Mouse (Mus musculus) C2C12 (cell line): ENCODE measurements around the gene Mdh1.

Experiments used
- CEBPB ChIP-seq: IDR thresholded peaks from one replicate; pipeline ENCODE4 v1.6.1; 2011; ENCODE audit warnings: low read depth, mild to moderate bottlenecking, control low read depth, moderate library complexity
- CTCF ChIP-seq: IDR thresholded peaks from one replicate; pipeline ENCODE4 v1.5.1; 2011; ENCODE audit not compliant: control insufficient read depth, insufficient read depth, insufficient read length
- FOSL1 ChIP-seq: IDR thresholded peaks from one replicate; pipeline ENCODE4 v1.8.0; 2011; ENCODE audit warnings: mild to moderate bottlenecking, low read length; ENCODE audit not compliant: poor library complexity, insufficient read depth, severe bottlenecking
- MAX ChIP-seq: IDR thresholded peaks from one replicate; pipeline ENCODE4 v1.6.1; 2011; ENCODE audit warnings: mild to moderate bottlenecking, control low read depth
- MYOD1 ChIP-seq: IDR thresholded peaks from one replicate; pipeline ENCODE4 v1.6.1; 2011; ENCODE audit warnings: low read depth; ENCODE audit not compliant: control insufficient read depth, insufficient read length
- MYOG ChIP-seq: IDR thresholded peaks from one replicate; pipeline ENCODE4 v1.6.1; 2011; ENCODE audit not compliant: control insufficient read depth, insufficient read length; ENCODE audit errors: extremely low read depth
- USF1 ChIP-seq: IDR thresholded peaks from one replicate; pipeline ENCODE4 v1.6.1; 2011; ENCODE audit warnings: low read depth, mild to moderate bottlenecking, control low read depth, moderate library complexity

DNA sequence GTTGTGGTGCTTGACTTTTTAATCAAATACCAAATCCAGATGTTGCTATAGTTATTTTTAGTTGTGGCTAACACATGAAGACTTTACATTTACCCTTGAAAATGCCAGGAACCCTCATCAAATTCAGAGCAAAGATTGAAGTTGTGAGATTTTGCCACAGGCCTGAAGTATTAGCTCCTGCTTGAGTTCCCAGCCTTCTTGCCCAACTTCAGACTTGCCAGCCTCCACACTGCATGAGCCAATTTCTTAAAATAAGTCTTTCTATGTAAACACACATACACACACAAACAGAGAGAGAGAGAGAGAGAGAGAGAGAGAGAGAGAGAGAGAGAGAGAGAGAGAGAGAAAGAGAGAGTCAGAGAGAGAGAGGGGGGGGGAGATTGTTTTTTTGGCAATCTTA, 26.2 kb downstream of the Mdh1 start:
- TF ChIP-seq CTCF (no peak), MYOD1 (no peak), CEBPB (no peak), MAX (no peak), USF1 (no peak), FOSL1 (no peak), MYOG (no peak)
